Mouse (Mus musculus): ENCODE measurements around the gene Pebp1. TPM values are rescaled to one million over a fixed set of nuclear protein-coding genes. Genes with fewer than 3 reads are reported as not detected.
"Not testable (repeated sequence)": the region's sequence is repeated elsewhere in the genome, so short reads cannot be mapped to it uniquely, and the experiment has no call there.

The Pebp1 gene
- polyA plus RNA-seq, 1 experiment from 2014 or later: 576 TPM

DNA sequence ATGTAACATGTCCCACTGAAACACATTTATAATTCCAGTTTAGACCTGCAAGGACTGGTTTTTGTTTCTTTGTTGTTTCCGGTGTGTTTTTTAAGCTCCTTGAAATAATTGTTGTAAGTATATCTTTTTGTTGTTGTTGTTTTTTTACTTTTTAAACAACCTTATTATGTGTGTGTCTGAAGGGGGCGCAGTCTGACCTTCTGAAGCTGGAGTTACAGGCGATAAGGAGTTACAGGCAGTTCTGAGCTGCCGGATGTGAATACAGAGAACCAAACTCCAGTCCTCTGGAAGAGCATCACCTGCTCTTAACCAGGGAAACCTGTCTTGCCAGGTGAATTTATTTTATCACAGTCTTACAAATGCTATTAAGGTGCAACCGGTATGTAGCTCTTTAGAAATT, 18.3 kb upstream of the Pebp1 start:
- no peak overlapping the region for H3K9ac ChIP-seq
- peaks cover 4% of the 10 kb centered on the region; the same call in 1 of the 2 replicates for H3K9me3 ChIP-seq
- H3K27ac ChIP-seq (replicated peaks): no peak overlapping the region
- ATAC-seq (ENCODE audit: extremely low read depth, insufficient number of reproducible peaks, low FRiP score, low TSS enrichment): no peak
- H3K36me3 ChIP-seq: no peaks in the 10 kb centered on the region
- no peak overlapping the region for H3K4me3 ChIP-seq
- no peaks in the 10 kb centered on the region; the same call in 1 of the 2 replicates for H3K27me3 ChIP-seq (replicated peaks)
- H3K4me1 ChIP-seq: peaks cover 17% of the 10 kb centered on the region
- WGBS: 84% methylated on average over 5 of the region's 5 CpGs
- H3K4me2 ChIP-seq: no peak overlapping the region

DNA sequence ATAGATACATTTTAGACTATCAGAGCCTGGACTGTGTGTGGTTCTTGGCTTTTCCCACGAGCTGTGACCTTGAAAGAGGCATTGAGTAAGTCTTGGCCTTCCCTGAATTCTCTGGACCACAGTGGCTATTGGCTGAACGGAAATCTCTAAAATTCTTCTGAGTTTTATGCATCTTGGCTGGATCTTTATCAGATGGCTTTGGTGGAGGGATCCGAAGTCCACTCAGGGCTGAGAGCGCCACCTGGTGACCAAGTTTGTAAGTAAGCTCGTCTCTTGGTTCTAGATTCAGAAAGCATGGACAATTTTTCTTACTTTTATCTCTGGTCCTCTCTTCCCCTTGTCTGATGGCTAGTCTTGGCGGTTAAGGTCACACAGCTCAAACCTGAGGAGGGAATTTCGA, 17.5 kb upstream of the Pebp1 start:
- WGBS: 66% methylated on average over 7 of the region's 7 CpGs
- no peak overlapping the region for H3K4me3 ChIP-seq
- no peak overlapping the region for H3K9ac ChIP-seq

DNA sequence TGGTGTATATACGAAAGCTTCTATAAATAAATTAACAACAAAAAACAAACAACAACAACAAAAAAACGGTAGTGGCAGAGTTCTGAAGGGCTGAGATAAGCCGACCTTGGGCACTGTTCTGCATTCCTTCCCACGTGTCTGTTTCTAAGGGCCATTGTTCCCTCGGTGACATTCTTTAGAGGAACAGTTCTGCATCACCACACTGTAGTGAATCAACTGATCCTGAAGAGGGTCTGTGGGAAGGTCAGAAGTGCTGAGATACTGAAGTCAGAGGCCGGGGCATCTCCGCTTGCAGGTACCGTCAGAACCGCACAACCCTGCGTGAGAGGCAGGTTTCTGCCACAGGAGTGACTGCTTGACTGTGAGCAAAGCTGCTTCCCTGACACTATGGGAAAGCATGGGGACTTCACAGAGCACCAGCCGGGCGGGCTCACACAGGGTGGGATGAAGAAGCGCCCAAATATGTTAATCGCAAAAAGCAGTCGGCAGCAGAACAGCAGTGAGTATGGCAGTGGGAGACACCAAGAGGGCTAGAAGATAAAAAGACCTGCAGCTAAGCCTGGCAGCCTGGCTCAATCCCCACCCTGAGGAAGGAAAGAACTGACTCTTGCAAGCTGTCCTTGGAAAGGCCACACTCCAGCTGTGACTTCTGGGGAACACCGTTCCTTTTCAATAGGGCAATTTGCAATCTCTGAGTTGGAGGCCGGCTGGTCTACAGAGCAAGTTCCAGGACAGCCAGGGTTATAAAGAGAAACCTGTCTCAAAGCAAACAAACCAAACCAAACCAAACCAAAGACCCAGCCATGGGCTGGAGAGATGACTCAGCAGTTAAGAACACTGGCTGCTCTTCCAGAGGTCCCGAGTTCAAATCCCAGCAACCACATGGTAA, 16.5 kb upstream of the Pebp1 start:
- no peaks in the 10 kb centered on the region for H3K27me3 ChIP-seq (replicated peaks)
- WGBS: 40% methylated on average over 18 of the region's 18 CpGs
- H3K4me3 ChIP-seq: no peak overlapping the region
- peaks cover 4% of the 10 kb centered on the region; the same call in 1 of the 2 replicates for H3K9me3 ChIP-seq
- ATAC-seq (ENCODE audit: extremely low read depth, insufficient number of reproducible peaks, low FRiP score, low TSS enrichment): no peak
- no peak overlapping the region for H3K9ac ChIP-seq
- peak overlapping the region; percentile 39; the same call in 1 of the 2 replicates for H3K27ac ChIP-seq (replicated peaks)
- peaks cover 17% of the 10 kb centered on the region for H3K4me1 ChIP-seq
- no peak overlapping the region for H3K4me2 ChIP-seq
- H3K36me3 ChIP-seq: no peaks in the 10 kb centered on the region

More for the DNA sequence above, 17.5 kb upstream of the Pebp1 start:
- H3K27me3 ChIP-seq (replicated peaks): no peaks in the 10 kb centered on the region
- no peak overlapping the region for H3K27ac ChIP-seq (replicated peaks)
- H3K4me2 ChIP-seq: no peak overlapping the region
- peaks cover 17% of the 10 kb centered on the region for H3K4me1 ChIP-seq
- no peaks in the 10 kb centered on the region for H3K36me3 ChIP-seq
- H3K9me3 ChIP-seq: peaks cover 4% of the 10 kb centered on the region; the same call in 1 of the 2 replicates
- ATAC-seq (ENCODE audit: extremely low read depth, insufficient number of reproducible peaks, low FRiP score, low TSS enrichment): no peak

DNA sequence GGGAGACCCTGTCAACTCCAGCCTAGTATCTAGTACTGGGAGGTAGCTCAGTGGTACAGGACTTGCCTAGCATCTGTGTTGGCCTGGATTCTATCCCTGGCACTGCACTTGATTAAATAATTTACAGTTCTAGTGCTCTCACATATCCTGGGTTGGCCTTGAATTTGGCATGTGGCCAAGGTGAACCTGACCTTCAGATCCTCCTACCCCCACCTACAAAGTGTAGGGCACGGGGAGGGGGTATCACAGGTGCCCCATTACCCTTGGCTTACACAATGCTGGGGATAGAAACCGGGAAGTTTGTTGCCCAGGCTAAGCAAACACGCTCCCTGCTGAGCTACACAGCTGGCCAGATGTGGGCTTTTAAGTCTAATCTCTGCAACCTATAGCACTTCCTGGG, 15.5 kb upstream of the Pebp1 start:
- Histone ChIP-seq H3K9ac (no peak overlapping the region), H3K4me1 (peaks cover 17% of the 10 kb centered on the region), H3K27ac (replicated peaks) (no peak overlapping the region), H3K9me3 (peaks cover 4% of the 10 kb centered on the region; the same call in 1 of the 2 replicates), H3K36me3 (no peaks in the 10 kb centered on the region), H3K27me3 (replicated peaks) (no peaks in the 10 kb centered on the region), H3K4me3 (no peak overlapping the region), H3K4me2 (no peak overlapping the region)
- no peak for ATAC-seq (ENCODE audit: extremely low read depth, insufficient number of reproducible peaks, low FRiP score, low TSS enrichment)
- WGBS: 50% methylated on average over 3 of the region's 3 CpGs

DNA sequence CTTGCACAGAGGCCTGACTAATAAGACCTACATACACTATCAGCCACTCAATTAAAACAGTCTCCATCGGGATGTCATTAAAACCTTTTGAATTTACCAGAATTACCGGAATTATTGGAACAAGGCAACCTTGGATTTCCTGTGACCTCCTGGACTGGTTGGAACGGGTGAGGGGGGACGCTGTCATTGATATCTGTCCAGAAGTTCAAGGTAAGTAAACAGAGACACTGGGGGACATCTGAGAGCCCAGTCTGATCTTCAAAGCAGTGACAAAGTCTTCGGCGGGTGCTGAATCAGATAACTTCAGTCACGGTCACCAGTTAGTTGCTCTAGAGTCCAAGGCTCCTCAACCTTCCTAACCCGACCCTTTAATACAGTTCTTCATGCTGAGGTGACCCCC, 7.6 kb upstream of the Pebp1 start:
- no peaks in the 10 kb centered on the region for H3K4me1 ChIP-seq
- no peaks in the 10 kb centered on the region for H3K36me3 ChIP-seq
- no peak for ATAC-seq (ENCODE audit: extremely low read depth, insufficient number of reproducible peaks, low FRiP score, low TSS enrichment)
- H3K4me3 ChIP-seq: no peak overlapping the region
- H3K27ac ChIP-seq (replicated peaks): no peak overlapping the region
- peaks cover 5% of the 10 kb centered on the region for H3K9me3 ChIP-seq
- no peak overlapping the region for H3K9ac ChIP-seq
- no peak overlapping the region for H3K4me2 ChIP-seq
- H3K27me3 ChIP-seq (replicated peaks): no peaks in the 10 kb centered on the region
- WGBS: 89% methylated on average over 8 of the region's 8 CpGs

DNA sequence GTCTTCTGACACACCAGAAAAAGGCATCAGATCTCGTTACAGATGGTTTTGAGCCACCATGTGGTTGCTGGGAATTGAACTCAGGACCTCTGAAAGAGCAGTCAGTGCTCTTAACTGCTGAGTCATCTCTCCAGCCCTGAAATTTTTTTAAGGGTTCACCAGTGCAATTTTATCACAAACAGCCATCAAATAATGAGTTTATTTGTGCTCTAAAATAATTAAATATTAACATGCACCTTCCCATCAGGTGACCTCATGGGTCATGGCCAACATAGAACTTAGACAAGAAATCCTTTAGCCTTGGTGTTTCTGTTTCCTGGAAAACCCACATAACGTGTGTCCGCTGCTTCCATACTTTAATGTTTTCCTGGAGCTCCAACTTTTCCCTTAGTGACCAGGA, 6.4 kb upstream of the Pebp1 start:
- not testable (repeated sequence) for H3K9ac ChIP-seq; H3K4me1 ChIP-seq; H3K4me2 ChIP-seq; ATAC-seq (ENCODE audit: extremely low read depth, insufficient number of reproducible peaks, low FRiP score, low TSS enrichment); H3K4me3 ChIP-seq; H3K27me3 ChIP-seq (replicated peaks); H3K27ac ChIP-seq (replicated peaks); H3K9me3 ChIP-seq; H3K36me3 ChIP-seq
- WGBS: 73% methylated on average over 3 of the region's 3 CpGs

DNA sequence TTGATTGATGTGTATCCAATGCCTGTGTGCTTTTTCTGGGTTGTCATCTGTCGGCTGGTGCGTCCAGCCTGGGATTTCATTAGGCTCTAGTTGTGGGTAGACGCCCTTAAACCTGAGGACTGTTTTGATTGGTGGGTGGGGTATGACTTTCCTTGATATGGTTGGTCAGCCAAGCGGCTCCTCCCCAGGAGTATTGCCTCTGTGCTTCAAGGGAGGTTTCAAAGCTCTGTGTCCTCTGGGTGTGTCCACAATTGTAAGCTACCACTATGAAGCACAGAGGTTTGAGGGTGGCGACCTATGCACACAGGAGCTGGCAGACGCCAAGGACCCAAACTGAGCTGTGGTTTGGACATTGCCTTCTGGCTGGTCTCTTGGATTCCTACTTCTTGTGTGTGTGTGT, 5.1 kb upstream of the Pebp1 start:
- no peak for ATAC-seq (ENCODE audit: extremely low read depth, insufficient number of reproducible peaks, low FRiP score, low TSS enrichment)
- Histone ChIP-seq H3K4me1 (peaks cover 9% of the 10 kb centered on the region), H3K27me3 (replicated peaks) (no peaks in the 10 kb centered on the region), H3K4me2 (no peak overlapping the region), H3K9me3 (peaks cover 5% of the 10 kb centered on the region), H3K4me3 (no peak overlapping the region), H3K27ac (replicated peaks) (no peak overlapping the region), H3K36me3 (no peaks in the 10 kb centered on the region), H3K9ac (no peak overlapping the region)
- WGBS: 61% methylated on average over 6 of the region's 6 CpGs

DNA sequence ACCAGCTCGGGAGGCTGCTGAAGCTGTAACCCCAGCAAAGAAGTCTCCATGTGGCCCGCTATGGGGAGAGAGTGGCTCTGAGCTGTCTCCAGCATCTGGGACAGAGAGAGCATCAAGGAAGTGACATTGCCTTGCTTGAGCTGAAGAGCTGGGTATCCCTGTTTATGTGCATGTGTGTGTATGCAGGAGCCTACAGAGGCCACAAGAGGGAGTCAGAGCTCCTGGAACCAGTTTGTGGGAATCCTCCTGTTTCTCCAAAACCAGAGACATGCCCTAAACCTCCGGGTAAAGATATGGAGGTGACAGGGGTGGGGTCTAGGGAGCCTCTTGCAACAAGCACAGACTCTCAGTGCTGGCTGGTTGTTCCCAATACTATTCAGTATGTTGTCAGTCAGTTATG, 3.9 kb upstream of the Pebp1 start:
- Histone ChIP-seq H3K4me3 (no peak overlapping the region), H3K9ac (no peak overlapping the region), H3K36me3 (no peaks in the 10 kb centered on the region), H3K9me3 (peaks cover 5% of the 10 kb centered on the region), H3K4me2 (no peak overlapping the region), H3K4me1 (peaks cover 13% of the 10 kb centered on the region), H3K27me3 (replicated peaks) (no peaks in the 10 kb centered on the region), H3K27ac (replicated peaks) (no peak overlapping the region)
- 77% methylated on average over 3 of the region's 3 CpGs for WGBS
- no peak for ATAC-seq (ENCODE audit: extremely low read depth, insufficient number of reproducible peaks, low FRiP score, low TSS enrichment)

DNA sequence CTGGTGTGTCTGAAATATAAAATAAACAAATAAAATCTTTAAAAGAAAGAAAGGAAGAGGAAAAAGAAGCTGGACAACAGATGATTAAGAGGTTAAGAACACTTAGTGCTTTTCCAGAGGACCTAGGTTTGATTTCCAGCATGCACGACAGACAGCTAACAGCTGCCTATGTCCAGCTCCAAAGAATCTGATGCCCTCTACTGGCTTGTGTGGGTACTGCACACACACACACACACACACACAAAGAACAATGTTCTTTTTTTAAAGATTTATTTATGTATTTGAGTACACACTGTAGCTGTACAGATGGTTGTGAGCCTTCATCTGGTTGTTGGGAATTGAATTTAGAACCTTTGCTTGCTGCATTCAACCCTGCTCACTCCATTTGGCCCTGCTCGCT, 2.7 kb upstream of the Pebp1 start:
- H3K9ac ChIP-seq: no peak overlapping the region
- WGBS: 80% methylated on average over 2 of the region's 2 CpGs
- H3K9me3 ChIP-seq: peaks cover 5% of the 10 kb centered on the region
- H3K27me3 ChIP-seq (replicated peaks): no peaks in the 10 kb centered on the region
- H3K27ac ChIP-seq (replicated peaks): no peak overlapping the region
- H3K36me3 ChIP-seq: peaks cover 10% of the 10 kb centered on the region
- H3K4me1 ChIP-seq: peaks cover 25% of the 10 kb centered on the region
- no peak overlapping the region for H3K4me2 ChIP-seq
- ATAC-seq (ENCODE audit: extremely low read depth, insufficient number of reproducible peaks, low FRiP score, low TSS enrichment): no peak
- H3K4me3 ChIP-seq: no peak overlapping the region

DNA sequence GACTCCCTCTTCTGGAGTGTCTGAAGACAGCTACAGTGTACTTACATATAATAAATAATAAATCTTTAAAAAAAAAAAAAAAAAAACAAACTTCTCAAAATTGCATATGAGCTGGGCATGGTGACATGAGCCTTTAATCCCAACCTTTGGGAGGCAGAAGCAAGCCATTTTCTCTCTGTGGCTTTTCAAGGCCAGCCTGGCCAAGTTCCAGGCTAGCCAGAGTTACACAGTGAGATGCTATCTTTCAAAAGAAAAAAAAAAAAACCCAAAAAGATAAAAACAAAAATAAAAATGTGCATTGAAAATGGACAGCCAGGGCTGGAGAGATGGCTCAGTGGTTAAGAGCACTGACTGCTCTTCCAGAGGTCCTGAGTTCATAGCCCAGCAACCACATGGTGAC, 2.2 kb upstream of the Pebp1 start:
- no peak overlapping the region for H3K27ac ChIP-seq (replicated peaks)
- no peak overlapping the region for H3K4me3 ChIP-seq
- H3K27me3 ChIP-seq (replicated peaks): no peaks in the 10 kb centered on the region
- H3K9ac ChIP-seq: no peak overlapping the region
- H3K4me2 ChIP-seq: no peak overlapping the region
- H3K36me3 ChIP-seq: peaks cover 14% of the 10 kb centered on the region
- H3K4me1 ChIP-seq: peaks cover 30% of the 10 kb centered on the region
- H3K9me3 ChIP-seq: peaks cover 5% of the 10 kb centered on the region
- ATAC-seq (ENCODE audit: extremely low read depth, insufficient number of reproducible peaks, low FRiP score, low TSS enrichment): no peak

DNA sequence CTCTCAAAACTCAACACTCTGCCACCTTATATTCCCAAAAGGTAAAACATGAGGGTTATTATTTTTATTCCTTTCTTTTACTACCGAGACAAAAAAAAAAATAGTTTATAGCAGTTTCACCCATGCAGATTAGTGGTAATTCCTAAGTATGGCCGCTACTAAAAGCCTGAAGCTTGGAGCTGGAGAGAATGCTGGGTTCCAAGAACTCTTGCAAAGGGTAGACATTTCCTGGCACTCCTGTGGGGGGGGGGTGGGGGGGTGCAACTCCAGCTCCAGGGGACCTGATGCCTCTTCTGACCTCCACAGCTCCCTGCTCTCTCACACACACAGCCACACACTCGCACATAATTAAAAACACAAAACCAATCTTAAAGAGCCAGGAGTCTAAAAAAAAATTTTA, 1.1 kb downstream of the Pebp1 start:
- H3K4me2 ChIP-seq: peak overlapping the region; percentile 84
- H3K27ac ChIP-seq (replicated peaks): no peak overlapping the region
- peak overlapping the region; percentile 92 for H3K9ac ChIP-seq
- no peaks in the 10 kb centered on the region for H3K27me3 ChIP-seq (replicated peaks)
- ATAC-seq (ENCODE audit: extremely low read depth, insufficient number of reproducible peaks, low FRiP score, low TSS enrichment): no peak
- H3K36me3 ChIP-seq: peaks cover 43% of the 10 kb centered on the region
- peak overlapping the region; percentile 88 for H3K4me3 ChIP-seq
- peaks cover 35% of the 10 kb centered on the region for H3K4me1 ChIP-seq
- H3K9me3 ChIP-seq: peaks cover under 1% of the 10 kb centered on the region
- WGBS: 51% methylated on average over 3 of the region's 3 CpGs

DNA sequence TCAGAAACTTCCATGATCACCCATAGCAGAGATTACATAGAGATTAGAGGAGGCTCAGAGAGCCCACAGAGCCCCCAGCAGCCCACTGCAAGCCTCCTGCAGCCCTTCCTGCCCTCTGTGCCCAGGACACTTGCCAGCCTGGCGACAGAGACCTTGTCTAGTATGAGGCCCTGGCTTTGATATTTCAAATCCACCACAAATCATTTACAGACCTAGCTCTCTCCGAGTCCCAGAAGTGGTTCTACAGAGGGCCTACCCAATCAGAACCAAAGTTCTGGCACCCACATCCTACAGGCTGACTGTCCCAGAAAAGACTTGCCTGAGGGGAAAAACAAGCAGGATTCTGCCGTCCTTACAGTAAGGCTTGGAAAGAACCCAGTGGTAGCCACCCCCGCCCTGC, 2.2 kb downstream of the Pebp1 start:
- no peaks in the 10 kb centered on the region for H3K27me3 ChIP-seq (replicated peaks)
- H3K9ac ChIP-seq: no peak overlapping the region
- no peak for ATAC-seq (ENCODE audit: extremely low read depth, insufficient number of reproducible peaks, low FRiP score, low TSS enrichment)
- 82% methylated on average over 4 of the region's 4 CpGs for WGBS
- peaks cover 51% of the 10 kb centered on the region for H3K36me3 ChIP-seq
- H3K4me3 ChIP-seq: no peak overlapping the region
- H3K4me1 ChIP-seq: peaks cover 37% of the 10 kb centered on the region
- H3K4me2 ChIP-seq: no peak overlapping the region
- H3K27ac ChIP-seq (replicated peaks): no peak overlapping the region
- no peaks in the 10 kb centered on the region; the same call in 1 of the 2 replicates for H3K9me3 ChIP-seq
